Mouse (Mus musculus) right cerebral cortex, postnatal 36 days (tissue): ENCODE measurements around the gene Dynll1.
"Not testable (repeated sequence)": the region's sequence is repeated elsewhere in the genome, so short reads cannot be mapped to it uniquely, and the experiment has no call there.

Source experiments
- DNase-seq, 2 experiments: peaks; one replicate each; pipeline ENCODE4 v3.0.0; 2022; ENCODE audit warnings: low spot score in 2 of 2, mixed read lengths in 1 of 2

Gene Dynll1

GRCm38 (mm10) chr5:115312816-115313667 is 12.2 kb upstream of the Dynll1 start:
- DNase-seq, result no peak

- no peak for DNase-seq
Measured at GRCm38 (mm10) chr5:115312354-115312753, 11.6 kb upstream of the Dynll1 start.

- not testable (repeated sequence) for DNase-seq
Measured at GRCm38 (mm10) chr5:115302190-115302589, 1.4 kb upstream of the Dynll1 start.

GRCm38 (mm10) chr5:115301615-115302014 is 816 bp upstream of the Dynll1 start:
- no peak for DNase-seq

- peak; percentile 40 to 54 for DNase-seq
Measured at GRCm38 (mm10) chr5:115300035-115300744, 609 bp downstream of the Dynll1 start.

- DNase-seq, result no peak
Measured at GRCm38 (mm10) chr5:115296347-115296746, 4.5 kb downstream of the Dynll1 start.

GRCm38 (mm10) chr5:115294173-115294572 is 6.6 kb downstream of the Dynll1 start:
- DNase-seq, result no peak

GRCm38 (mm10) chr5:115284735-115285134 is 16.1 kb downstream of the Dynll1 start:
- DNase-seq, result no peak

- DNase-seq, result no peak
Measured at GRCm38 (mm10) chr5:115280050-115280687, 20.6 kb downstream of the Dynll1 start.

GRCm38 (mm10) chr5:115279226-115280049 is 21.4 kb downstream of the Dynll1 start, which contains the start of gene Coq5:
Gene Coq5, plus strand, starts transcription at chr5:115279666.
- DNase-seq, result peak; percentile 76 to 84

GRCm38 (mm10) chr5:115278785-115279184 is 22.0 kb downstream of the Dynll1 start:
- no peak for DNase-seq

- no peak for DNase-seq
Measured at GRCm38 (mm10) chr5:115278053-115278452, 22.7 kb downstream of the Dynll1 start.

- DNase-seq, result no peak
Measured at GRCm38 (mm10) chr5:115275998-115276397, 24.8 kb downstream of the Dynll1 start.

GRCm38 (mm10) chr5:115274771-115275170 is 26.0 kb downstream of the Dynll1 start:
- DNase-seq, result no peak

- DNase-seq, result no peak
Measured at GRCm38 (mm10) chr5:115274353-115274752, 26.4 kb downstream of the Dynll1 start.

- DNase-seq, result no peak
Measured at GRCm38 (mm10) chr5:115273549-115274135, 27.2 kb downstream of the Dynll1 start.

- DNase-seq, result peak; percentile 94
Measured at GRCm38 (mm10) chr5:115272812-115273548, 27.8 kb downstream of the Dynll1 start, which contains the start of gene Rnf10. Gene Rnf10, minus strand, starts transcription at chr5:115272898.

- DNase-seq, result peak in 1 of 2 experiments; percentile 26
Measured at GRCm38 (mm10) chr5:115271931-115272811, 28.6 kb downstream of the Dynll1 start.

GRCm38 (mm10) chr5:115269969-115270368 is 30.8 kb downstream of the Dynll1 start:
- DNase-seq, result no peak
